Mouse (Mus musculus) MEL-GATA-1-ER (cell line): ENCODE data around the gene Rbms3.

Experiments
- DNase-seq: peaks from one replicate; pipeline ENCODE4 v3.0.0-alpha.2; 2012; ENCODE audit warnings: low read depth; ENCODE audit errors: extremely low read depth

Rbms3 gene

DNA sequence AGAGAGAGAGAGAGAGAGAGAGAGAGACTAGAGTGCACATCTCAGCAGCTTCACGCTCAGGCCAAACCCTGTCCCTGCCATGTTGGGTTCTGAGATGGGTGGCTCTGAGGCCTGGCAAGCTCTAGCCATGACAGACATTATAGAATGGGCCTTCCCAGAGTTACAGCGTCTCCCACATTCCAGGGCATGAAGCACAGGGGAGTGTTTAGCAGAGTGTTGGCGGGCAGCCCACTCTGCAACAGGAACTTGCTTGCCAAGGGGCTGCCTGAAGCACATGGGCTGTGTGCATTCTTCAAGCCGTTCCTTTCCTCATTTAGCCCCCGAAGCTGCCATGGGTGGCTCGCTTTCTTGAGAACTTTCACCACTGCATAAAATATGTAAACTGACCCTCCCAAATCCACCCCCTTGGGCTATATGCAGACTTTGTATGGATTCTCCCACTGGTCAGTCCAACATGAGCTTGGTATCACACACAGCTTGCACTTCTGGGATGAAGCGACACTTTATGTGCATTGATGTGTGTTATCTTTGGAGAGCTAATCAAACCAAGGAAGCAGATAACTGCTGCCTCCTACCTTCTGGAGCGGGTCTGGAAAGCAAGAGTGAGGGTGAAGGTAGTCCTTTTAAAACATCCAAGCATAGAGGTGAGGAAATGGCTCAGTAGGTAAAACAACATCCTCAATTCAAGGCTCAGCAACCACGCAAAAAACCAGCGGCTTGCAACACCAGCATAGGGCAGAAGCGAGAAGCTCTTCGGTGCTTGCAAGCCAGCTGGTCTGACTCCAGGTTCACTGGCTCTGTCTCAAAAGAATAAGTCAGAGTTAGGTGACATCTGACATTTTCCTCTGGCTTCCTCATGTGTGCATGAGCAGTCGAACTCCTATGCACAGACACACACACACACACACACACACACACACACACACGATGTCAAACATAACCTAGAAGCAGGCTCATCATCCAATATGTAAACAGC, 436.9 kb downstream of the Rbms3 start:
- no peak for DNase-seq

DNA sequence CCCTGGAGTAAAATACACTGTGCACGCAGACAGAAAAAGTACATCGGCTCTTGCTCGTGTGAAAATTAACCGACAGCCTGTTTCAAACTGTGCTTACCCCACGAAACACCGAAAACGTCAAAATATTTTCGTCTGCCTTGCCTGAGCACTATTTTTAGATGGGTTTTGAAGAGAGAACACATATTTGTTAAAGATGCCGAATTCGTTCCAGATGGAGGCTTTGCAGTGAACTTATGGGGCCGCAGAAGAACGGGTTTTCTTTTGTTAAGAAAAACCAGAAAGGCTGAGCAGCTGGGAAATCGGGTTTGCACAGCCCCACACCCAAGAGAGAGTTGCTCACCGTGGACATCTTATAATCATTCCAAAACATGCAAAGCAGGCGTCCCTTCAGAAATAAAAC, 437.6 kb downstream of the Rbms3 start:
- DNase-seq: no peak

DNA sequence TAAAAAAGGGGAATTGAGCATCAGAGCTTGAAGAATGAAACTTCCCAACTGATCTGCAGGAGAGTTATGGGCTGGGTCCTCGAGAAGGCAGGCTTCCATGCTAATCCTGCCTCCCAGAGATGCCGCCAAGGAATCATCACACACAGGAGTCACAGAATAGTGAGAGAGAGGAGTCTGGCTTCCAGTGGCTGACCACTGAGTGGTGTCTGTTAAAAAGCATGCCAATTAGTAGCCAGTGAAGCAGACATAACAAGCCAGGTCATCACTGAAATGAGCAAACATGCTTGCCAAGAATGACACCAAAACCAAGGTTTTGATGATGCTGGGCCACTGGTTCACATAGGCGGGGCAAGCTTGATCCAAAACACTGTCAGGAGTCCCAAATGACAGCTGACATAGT, 441.3 kb downstream of the Rbms3 start:
- DNase-seq: no peak

DNA sequence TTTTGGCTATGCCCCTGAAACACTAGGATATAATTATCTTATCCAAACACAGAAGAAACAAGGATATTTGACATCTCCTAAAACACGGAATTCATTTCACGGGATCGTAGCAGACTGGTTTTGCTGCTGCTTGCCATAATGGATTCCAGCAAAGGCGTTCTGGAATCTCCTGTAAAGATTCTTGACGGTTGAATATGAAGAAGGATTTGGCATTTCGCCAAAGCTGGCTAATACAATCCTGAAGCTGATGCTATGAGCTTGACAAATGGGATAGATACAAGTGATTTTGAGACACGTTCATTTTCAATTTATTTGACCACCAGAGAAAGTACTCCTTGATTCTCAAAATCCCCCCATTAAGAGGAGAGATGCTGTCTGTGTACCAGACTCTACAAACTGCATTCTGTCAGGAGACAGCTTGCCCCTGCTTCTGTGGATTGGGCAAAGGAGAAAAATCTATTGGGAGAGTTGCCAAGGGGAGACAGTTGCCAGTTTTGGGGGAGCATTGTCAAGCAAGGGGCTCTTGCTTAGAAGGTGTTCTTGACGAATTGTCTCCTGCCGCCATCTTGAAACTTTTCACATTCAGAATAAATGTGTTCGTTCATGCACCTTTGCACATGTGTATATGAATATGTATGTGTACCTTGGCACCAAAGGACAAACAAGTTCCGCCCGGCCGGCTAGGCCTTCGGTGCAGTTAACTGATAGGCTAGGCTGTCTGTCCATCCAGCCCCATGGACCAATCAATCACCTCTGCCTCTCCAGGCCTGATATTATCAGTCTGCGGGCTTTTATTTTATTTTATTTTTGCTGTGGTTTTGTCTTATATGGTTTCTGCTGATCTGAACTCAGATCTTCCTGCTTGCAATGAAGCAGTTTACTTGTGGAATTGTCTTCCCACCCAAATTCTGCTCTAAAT, 442.3 kb downstream of the Rbms3 start:
- DNase-seq: no peak

DNA sequence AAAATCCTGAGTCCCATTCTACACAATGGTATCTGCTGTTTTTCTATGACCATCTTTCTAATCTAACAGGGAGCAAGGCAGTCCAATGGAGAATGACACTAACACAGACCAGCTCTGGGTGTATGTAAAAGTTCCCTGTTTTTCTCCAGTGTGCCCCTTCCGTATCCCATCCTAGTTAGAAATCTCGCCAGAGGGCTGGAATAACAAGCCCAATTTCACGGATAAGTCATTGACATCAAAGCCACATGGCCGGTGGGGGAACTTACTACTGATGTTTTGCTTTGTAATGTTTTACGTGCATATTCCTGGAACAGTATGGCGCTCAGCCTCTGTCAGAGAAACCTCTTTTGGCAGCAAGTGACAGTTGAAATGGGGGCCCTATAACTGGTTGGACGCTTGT, 449.1 kb downstream of the Rbms3 start:
- DNase-seq: no peak

DNA sequence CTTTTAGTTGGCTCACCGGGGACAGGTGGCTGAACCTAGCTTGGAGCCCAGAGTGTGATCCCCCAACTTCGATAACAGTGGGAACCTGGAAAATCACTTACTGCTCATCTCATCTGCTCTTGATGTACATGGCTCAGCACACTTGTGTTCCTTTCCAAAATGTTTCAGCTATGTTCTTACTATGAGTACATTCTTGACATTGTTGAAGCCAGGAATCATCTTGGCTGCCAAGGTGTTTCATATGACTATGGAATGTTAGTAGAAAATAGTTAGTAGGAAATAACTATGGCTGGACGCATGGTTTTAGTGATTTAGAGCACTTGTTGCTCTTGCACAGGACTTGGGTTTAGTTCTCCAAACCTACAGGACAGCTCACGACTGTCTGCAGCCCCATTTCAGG, 451.3 kb downstream of the Rbms3 start:
- DNase-seq: no peak

DNA sequence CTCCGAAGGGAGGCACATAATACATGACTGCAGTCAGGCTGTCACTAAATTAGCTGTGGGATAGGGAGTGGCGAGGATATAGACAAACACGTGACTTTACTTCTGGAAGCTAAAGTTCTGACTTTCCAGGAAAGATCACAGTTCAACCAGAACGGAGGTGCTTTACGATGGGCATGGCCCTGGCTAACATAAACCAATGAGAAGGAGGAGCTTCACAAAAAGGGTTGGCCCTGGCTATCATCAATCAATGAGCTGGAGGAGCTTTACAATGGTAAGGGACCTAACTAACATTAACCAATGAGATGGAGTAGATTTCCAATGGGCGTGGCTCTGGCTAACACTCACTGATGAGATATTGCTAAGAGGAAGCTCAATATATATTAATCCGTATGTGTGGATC, 457.2 kb downstream of the Rbms3 start:
- DNase-seq: no peak

DNA sequence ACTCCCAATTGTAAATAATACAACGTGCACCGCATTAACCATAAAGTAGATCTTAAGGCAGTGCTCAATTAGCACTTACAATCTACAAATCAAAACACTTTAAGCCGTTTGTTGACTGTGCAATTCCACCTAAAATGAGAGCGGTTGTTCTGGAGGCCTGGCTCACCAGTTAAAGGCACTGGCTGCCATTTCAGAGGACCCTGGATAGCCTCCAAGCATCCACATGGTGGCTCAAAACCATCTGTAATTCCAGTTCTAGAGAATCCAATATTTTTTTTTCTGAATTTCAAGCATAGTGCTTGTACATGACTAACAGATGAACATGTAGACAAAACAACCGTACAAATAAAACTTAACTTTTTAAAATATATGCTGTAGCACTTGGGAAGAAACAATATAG, 460.5 kb downstream of the Rbms3 start:
- DNase-seq: no peak

DNA sequence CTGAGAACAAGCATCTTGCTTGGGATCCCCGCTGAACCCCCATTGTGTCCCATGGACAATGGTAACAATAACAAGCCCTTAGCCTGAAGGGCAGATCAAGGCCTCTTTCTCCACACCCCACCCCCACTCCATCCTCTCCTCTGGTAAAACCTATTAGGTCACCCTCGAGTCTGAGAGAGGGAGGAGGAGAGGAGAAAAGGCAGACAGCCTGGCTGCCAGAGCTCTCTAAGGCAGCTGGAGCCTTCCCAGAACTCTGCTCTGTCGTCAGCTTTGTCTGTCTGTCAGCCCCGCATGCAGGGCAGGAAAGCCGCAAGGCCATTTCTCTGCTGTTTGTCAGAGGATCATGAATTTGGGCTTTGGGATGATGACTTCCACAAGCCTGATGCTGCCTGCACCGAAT, 466.6 kb downstream of the Rbms3 start:
- no peak for DNase-seq

DNA sequence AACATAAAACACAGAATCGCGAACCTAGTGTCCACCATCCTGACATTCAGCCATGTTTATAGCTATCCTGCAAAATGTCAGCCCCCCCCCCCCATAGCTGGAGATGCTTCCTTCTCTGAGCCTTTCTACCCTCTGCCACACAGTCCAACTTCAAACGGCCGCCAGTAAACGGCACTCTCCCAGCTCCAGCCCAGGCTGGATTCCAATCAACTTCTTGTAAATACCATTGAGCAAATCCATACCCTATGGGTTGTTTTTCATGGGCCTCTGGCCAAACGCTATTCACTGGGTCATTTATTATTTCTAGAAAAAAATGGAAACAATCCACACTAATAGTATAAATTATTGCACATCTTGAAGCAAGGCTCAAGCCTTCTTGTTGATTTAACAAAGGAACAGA, 468.6 kb downstream of the Rbms3 start:
- DNase-seq: no peak

DNA sequence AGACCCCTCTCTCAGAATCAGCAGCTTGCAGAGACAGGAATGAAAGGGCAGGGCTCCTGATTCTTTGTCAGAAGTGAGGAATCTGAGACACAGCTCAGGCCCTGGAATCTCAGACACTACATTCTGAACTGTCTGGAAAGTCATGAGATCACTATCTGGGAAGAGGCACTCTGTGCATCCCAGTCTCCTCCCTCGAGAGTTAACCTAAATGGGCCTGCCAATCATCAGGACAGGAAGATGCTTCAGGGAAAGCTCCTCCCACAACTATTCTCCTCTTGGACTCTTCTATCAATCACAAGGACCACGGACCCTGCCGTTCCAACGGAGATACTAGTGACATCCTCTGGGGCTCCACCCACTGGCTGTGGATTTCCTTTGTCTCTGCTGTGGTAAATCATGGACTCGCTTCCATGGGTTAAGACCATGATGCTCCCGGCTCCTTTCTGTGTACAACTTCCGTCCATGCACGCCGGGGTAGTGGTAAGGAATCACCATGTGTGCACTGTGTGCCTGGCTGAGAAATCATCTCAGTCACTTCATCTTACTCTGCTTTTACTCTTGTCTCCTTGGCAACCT, 473.3 kb downstream of the Rbms3 start:
- no peak for DNase-seq

DNA sequence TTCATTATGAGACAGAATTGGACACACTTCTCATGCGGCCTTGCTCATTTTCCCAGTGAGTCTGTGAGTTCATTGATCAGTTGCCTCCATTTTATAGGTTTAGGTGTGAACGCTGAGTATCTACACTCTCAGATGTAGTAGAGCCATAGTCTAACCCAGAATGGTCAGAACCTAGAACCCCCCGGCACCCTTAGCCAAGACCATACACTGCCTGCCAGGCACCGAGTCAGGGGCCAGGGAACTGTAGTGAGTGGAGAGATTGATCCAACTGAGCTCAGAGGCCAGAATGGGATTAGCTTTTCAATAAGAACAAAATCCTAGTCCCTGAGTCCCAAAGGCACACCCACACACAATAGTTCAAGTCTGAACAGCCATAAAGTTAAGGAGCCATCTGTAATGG, 475.1 kb downstream of the Rbms3 start:
- DNase-seq: no peak

DNA sequence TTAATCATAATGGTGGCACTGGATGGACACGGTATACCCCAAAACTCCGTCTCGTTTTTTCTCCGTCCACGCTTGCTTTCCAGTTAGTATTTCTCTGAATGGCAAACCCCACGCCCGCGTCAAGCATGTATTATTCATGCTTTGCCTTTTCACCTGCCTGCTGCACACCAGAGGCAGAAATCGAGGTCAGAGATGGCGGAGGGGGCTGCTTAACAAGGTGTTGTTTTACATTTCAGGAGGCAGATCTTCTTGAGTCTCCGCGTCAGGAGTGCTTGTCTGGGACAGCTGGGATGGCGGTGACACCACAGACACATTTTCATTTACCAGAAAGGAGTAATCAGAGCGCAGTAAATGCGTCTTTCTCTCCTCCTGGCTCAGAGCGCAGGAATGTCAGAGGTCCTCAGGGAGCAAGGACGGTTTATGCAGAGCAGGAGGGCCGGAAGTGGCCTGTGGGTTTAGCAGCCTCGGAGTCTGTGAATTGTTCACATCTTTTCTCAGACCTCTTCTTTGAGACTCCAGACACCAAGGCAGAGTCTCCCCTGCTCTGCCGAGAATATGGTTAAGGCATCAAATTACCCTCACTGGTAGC, 475.9 kb downstream of the Rbms3 start:
- DNase-seq: no peak

DNA sequence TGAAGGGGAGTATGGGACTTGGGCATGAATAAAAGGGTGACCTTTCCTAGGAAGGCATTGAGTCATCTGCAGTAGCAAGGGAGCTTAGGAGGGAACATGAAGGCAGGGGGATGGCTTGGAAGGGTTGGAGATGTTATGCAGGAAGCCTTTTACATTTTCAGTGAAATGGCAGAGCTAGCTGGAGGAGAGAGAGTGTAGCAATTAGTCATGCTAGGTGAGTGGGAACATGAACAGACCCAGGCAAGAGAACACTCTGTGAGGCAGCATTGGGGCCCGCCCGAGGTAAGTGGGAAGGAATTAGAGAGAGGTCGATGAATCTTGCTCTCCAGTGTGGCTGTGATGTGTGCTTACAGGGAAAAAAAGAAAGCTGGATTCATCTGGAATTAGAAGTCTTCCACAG, 477.8 kb downstream of the Rbms3 start:
- DNase-seq: no peak

DNA sequence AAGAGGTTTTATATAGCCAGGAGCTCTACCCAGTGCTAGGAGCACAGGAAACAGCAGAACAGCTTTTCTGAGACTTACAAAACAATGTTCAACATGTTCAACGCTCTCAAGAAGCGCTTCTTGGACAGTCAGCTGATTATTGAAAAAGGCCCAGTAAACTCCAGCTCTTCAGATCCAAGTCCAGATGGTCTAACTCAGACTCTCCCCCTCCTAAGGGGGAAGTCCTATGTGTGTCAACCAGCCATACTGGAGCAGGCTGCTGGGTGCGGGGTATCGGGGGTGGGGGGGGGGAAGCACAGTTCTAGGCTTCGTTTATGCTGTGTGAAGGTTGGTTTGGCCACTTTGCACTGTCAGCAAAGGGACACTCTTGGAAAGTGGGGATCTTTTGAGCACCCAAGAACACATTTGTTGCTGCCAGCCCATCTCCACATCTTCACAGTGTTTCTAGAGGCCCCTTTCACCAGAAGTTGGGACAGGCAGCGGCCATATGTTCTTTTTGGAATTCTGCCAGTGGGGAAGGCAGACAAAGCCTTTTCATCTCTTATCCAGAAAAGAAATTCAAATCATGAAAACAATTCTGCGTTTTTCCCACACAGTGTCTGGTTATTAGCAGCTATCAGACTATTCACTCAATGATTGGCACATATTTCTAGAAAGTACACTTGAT, 485.5 kb downstream of the Rbms3 start:
- no peak for DNase-seq

DNA sequence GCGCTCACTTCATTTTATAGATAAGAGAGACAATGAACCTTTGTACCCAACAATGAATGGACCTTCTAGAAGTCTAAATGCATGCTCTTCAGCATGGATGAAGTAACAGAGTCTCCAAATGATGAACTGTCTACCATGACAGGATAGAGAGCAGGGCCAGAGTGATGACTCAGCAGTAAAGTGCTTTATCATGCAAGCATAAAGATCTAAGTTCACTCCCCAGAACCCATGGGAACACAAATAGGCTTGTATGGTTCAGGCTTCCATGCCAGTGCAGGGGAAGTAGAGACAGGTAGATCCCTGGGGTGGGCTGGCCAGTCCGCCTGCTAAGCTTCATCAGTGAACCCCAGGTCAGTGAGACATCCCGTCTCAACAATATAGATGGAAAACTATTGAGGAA, 489.7 kb downstream of the Rbms3 start:
- DNase-seq: no peak

DNA sequence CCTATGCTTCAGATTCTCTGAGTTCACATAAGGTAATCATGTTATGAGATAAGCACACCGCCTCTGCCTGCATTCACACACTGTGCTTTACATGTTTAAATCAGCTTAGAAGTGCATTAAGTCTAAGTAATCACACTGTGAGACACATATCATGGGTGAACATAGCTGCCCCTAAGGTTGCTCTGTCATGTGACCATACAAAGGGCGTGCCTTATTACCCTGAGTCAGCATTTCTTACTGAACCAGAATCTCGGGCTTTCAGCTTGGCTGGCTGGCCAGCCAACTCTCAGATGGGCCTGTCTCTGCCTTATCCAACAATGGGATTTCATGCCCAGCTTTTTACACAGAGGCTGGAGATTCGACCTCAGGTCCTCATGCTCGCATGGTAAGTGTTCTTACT, 493.3 kb downstream of the Rbms3 start:
- no peak for DNase-seq

DNA sequence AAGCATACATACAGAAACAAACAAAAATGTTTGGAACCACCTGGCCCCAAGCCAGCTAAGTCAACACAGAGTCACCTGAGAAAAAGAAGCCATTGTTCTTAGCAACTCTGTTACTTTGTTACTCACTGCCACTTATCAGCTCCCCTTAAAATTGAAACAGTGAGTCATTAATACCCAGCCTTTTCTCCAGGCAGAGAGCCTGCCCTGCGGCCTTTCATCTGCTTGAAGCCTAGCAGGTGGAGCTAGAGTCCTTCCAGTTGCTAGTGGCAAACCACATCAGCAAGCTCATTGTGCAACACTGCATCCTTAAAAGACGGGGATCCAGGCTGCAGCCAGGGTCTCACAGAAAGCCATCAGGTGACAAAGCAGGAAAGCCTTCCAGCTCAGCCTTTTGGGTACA, 495.7 kb downstream of the Rbms3 start:
- DNase-seq: no peak

DNA sequence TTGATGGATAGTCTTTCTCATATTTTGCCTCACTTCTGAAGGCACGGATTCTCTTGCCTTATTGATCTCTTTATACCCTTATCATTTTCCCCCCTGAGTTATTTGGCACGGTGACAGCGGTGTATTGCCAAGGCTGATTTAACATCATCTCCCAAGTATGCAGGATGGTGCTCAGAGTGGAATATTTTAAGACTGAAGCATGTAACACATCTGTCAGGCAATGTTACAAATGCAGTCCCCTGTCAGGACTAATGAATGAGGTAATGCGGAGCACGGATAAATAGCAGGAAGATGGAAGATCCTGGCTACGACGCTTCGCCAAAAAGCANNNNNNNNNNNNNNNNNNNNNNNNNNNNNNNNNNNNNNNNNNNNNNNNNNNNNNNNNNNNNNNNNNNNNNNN, 502.9 kb downstream of the Rbms3 start:
- no peak for DNase-seq

DNA sequence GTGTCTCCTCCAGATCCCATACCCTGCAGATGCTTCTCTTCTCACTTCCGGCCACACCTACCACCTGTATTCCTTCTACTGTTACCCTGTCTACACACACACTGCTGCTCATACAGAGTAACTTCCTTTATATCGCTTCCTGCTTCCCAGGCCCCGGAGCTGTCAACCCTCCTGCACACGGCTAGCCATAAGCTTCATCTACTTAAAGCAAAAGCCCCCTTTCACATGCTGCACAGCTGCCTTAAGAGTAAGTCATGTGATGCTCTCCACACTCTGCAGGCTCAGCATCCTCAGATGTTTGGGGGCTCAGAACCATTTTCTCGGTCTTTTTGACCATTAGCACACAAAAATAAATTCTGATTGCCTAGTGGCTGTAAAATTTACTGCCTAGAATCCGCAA, 503.9 kb downstream of the Rbms3 start:
- no peak for DNase-seq

DNA sequence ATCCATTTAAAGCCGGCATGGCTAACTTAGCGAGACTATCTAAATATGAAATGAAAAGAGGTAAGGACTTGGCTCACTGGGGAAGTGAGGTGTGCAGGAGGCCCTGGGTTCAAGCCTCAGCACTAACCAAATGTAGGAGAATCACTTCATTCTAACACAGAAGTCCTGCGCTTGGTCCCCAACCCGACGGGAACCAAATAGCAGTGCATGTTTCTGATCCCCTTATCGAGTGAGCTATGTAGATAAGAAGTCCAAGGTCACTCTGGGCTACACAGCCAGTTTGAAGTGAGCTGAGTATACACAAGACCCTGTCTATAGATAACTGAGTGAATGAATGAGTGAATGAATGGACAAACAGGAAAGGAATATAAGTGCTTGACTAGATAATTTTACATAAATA, 508.1 kb downstream of the Rbms3 start:
- no peak for DNase-seq
